Mouse (Mus musculus) CH12.LX (cell line): ENCODE data around the gene Usp36. TPM values are rescaled to one million over a fixed set of nuclear protein-coding genes. Genes with fewer than 3 reads are reported as not detected.

ENCODE experiments used
- DNase-seq: peaks from one replicate; pipeline ENCODE4 v3.0.0-alpha.2; 2013; ENCODE audit errors: extremely low read depth
- H3K27ac ChIP-seq: 2 replicates; pipeline ENCODE4 v1.5.1; 2012; ENCODE audit warnings: low read depth, mild to moderate bottlenecking, control low read depth, moderate library complexity; ENCODE audit not compliant: insufficient read depth
- H3K27me3 ChIP-seq: replicated peaks from 2 replicates; pipeline ENCODE3; 2012; ENCODE audit warnings: inconsistent platforms
- H3K36me3 ChIP-seq, 2 experiments: replicated peaks in 1 of 2; 2 replicates each; pipeline versions ENCODE3 to v1.6.1; 2012; ENCODE audit warnings: inconsistent platforms in 1 of 2, low read length in 1 of 2, mild to moderate bottlenecking in 1 of 2, mixed read lengths in 1 of 2, moderate library complexity in 1 of 2; ENCODE audit not compliant: control insufficient read depth in 1 of 2, insufficient read depth in 1 of 2
- H3K4me1 ChIP-seq, 2 experiments: 2 replicates each; pipeline ENCODE4 v1.6.1; 2012; ENCODE audit warnings: inconsistent platforms in 1 of 2, moderate library complexity in 1 of 2; ENCODE audit not compliant: insufficient read depth in 2 of 2, control insufficient read depth in 1 of 2
- H3K4me2 ChIP-seq: 2 replicates; pipeline ENCODE4 v1.6.1; 2012; ENCODE audit warnings: low read depth, mild to moderate bottlenecking, control low read depth; ENCODE audit not compliant: poor library complexity, insufficient read depth, severe bottlenecking
- H3K4me3 ChIP-seq, 3 experiments: fragments of 150-350 bp in 1 of 3; sonication (generic) in 1 of 3; replicated peaks in 1 of 3; 2 replicates each; pipeline versions ENCODE3 to v1.5.1; 2011 to 2012; ENCODE audit warnings: low read depth in 2 of 3, low read length in 2 of 3, mild to moderate bottlenecking in 2 of 3, moderate library complexity in 2 of 3, control low read depth in 1 of 3, improper control_type of control experiment in 1 of 3, inconsistent platforms in 1 of 3, mixed read lengths in 1 of 3; ENCODE audit not compliant: poor library complexity in 1 of 3
- H3K79me2 ChIP-seq: replicated peaks from 2 replicates; pipeline ENCODE4 v1.6.1; 2012; ENCODE audit warnings: mild to moderate bottlenecking, moderate library complexity; ENCODE audit not compliant: control insufficient read depth, poor library complexity, insufficient read depth, severe bottlenecking; ENCODE audit errors: extremely low read depth
- H3K9ac ChIP-seq: 2 replicates; pipeline ENCODE4 v1.6.1; 2012; ENCODE audit warnings: low read depth, mild to moderate bottlenecking, control low read depth, moderate library complexity; ENCODE audit not compliant: insufficient read depth
- H3K9me3 ChIP-seq: replicated peaks from 2 replicates; pipeline ENCODE3; 2012; ENCODE audit warnings: low read length, inconsistent platforms, mixed read lengths
- BHLHE40 ChIP-seq: IDR thresholded peaks from 2 replicates; pipeline ENCODE4 v1.6.1; 2011; ENCODE audit warnings: mild to moderate bottlenecking, low read depth, low read length, improper control_type of control experiment
- CHD1 ChIP-seq: IDR thresholded peaks from 2 replicates; pipeline ENCODE4 v1.6.1; 2012; ENCODE audit warnings: low read depth, low read length, improper control_type of control experiment, inconsistent platforms
- CHD2 ChIP-seq: IDR thresholded peaks from 2 replicates; pipeline ENCODE4 v1.6.1; 2011; ENCODE audit warnings: low read length, improper control_type of control experiment
- CTCF ChIP-seq, 2 experiments: IDR thresholded peaks in 1 of 2; conservative IDR thresholded peaks in 1 of 2; 2 replicates each; pipeline ENCODE4 v1.5.1; 2011 to 2012; ENCODE audit warnings: low read depth in 2 of 2, low read length in 2 of 2, improper control_type of control experiment in 1 of 2, inconsistent platforms in 1 of 2, mild to moderate bottlenecking in 1 of 2, moderate library complexity in 1 of 2
- E2F4 ChIP-seq: IDR thresholded peaks from 2 replicates; pipeline ENCODE4 v1.6.1; 2011; ENCODE audit warnings: low read depth, low read length, improper control_type of control experiment; ENCODE audit not compliant: insufficient replicate concordance
- ELF1 ChIP-seq: IDR thresholded peaks from 2 replicates; pipeline ENCODE4 v1.6.1; 2014; ENCODE audit warnings: low read depth, mild to moderate bottlenecking, inconsistent platforms, low read length, improper control_type of control experiment
- EP300 ChIP-seq: IDR thresholded peaks from 2 replicates; pipeline ENCODE4 v1.6.1; 2011; ENCODE audit warnings: low read length, improper control_type of control experiment
- ETS1 ChIP-seq: conservative IDR thresholded peaks from 2 replicates; pipeline ENCODE4 v1.6.1; 2012; ENCODE audit warnings: low read depth, mild to moderate bottlenecking, inconsistent platforms, low read length, improper control_type of control experiment, moderate library complexity
- GABPA ChIP-seq: IDR thresholded peaks from 2 replicates; pipeline ENCODE4 v1.6.1; 2012; ENCODE audit warnings: low read depth, low read length, improper control_type of control experiment, inconsistent platforms; ENCODE audit not compliant: insufficient replicate concordance
- HCFC1 ChIP-seq: IDR thresholded peaks from 2 replicates; pipeline ENCODE4 v1.6.1; 2012; ENCODE audit warnings: low read depth, mild to moderate bottlenecking, inconsistent platforms, low read length, improper control_type of control experiment
- IRF4 ChIP-seq: IDR thresholded peaks from 2 replicates; pipeline ENCODE4 v1.6.1; 2014; ENCODE audit warnings: low read depth, mild to moderate bottlenecking, inconsistent platforms, low read length, improper control_type of control experiment
- JUN ChIP-seq: IDR thresholded peaks from 2 replicates; pipeline ENCODE4 v1.6.1; 2011; ENCODE audit warnings: low read depth, mild to moderate bottlenecking, low read length, improper control_type of control experiment, moderate library complexity; ENCODE audit not compliant: insufficient read depth
- JUND ChIP-seq: conservative IDR thresholded peaks from 2 replicates; pipeline ENCODE4 v1.6.1; 2011; ENCODE audit warnings: low read depth, low read length, improper control_type of control experiment
- KAT2A ChIP-seq: IDR thresholded peaks from 2 replicates; pipeline ENCODE4 v1.6.1; 2012; ENCODE audit warnings: low read length, improper control_type of control experiment, inconsistent platforms; ENCODE audit not compliant: insufficient replicate concordance
- MAFK ChIP-seq: IDR thresholded peaks from 2 replicates; pipeline ENCODE4 v1.6.1; 2011; ENCODE audit warnings: low read length, improper control_type of control experiment; ENCODE audit not compliant: insufficient replicate concordance
- MAX ChIP-seq: IDR thresholded peaks from 2 replicates; pipeline ENCODE4 v1.6.1; 2011; ENCODE audit warnings: low read length, improper control_type of control experiment
- MAZ ChIP-seq: IDR thresholded peaks from 2 replicates; pipeline ENCODE4 v1.6.1; 2012; ENCODE audit warnings: low read depth, mild to moderate bottlenecking, inconsistent platforms, low read length, improper control_type of control experiment, moderate library complexity
- MEF2A ChIP-seq: IDR thresholded peaks from 2 replicates; pipeline ENCODE4 v1.6.1; 2014; ENCODE audit warnings: low read depth, mild to moderate bottlenecking, inconsistent platforms, low read length, improper control_type of control experiment, borderline replicate concordance
- MXI1 ChIP-seq: IDR thresholded peaks from 2 replicates; pipeline ENCODE4 v1.6.1; 2011; ENCODE audit warnings: mild to moderate bottlenecking, low read depth, low read length, improper control_type of control experiment
- MYC ChIP-seq: IDR thresholded peaks from 2 replicates; pipeline ENCODE4 v1.6.1; 2011; ENCODE audit warnings: low read depth, mild to moderate bottlenecking, improper control_type of control experiment, low read length
- NELFE ChIP-seq: IDR thresholded peaks from 2 replicates; pipeline ENCODE4 v1.6.1; 2011; ENCODE audit warnings: low read depth, low read length, improper control_type of control experiment
- NRF1 ChIP-seq: IDR thresholded peaks from 2 replicates; pipeline ENCODE4 v1.6.1; 2014; ENCODE audit warnings: low read depth, mild to moderate bottlenecking, inconsistent platforms, low read length, improper control_type of control experiment, moderate library complexity
- PAX5 ChIP-seq: IDR thresholded peaks from 2 replicates; pipeline ENCODE4 v1.6.1; 2012; ENCODE audit warnings: low read length, inconsistent platforms, mixed read lengths
- POLR2A ChIP-seq: IDR thresholded peaks from 2 replicates; pipeline ENCODE4 v1.6.1; 2011; ENCODE audit warnings: low read depth, mild to moderate bottlenecking, improper control_type of control experiment, low read length
- POLR2AphosphoS2 ChIP-seq: IDR thresholded peaks from 2 replicates; pipeline ENCODE4 v1.6.1; 2011; ENCODE audit warnings: low read depth, low read length, improper control_type of control experiment
- RAD21 ChIP-seq: IDR thresholded peaks from 2 replicates; pipeline ENCODE4 v1.6.1; 2011; ENCODE audit warnings: low read depth, mild to moderate bottlenecking, low read length, improper control_type of control experiment, moderate library complexity
- SIN3A ChIP-seq: IDR thresholded peaks from 2 replicates; pipeline ENCODE4 v1.6.1; 2012; ENCODE audit warnings: low read length, improper control_type of control experiment, inconsistent platforms
- SMC3 ChIP-seq: IDR thresholded peaks from 2 replicates; pipeline ENCODE4 v1.6.1; 2011; ENCODE audit warnings: low read depth, low read length, improper control_type of control experiment
- TBP ChIP-seq: conservative IDR thresholded peaks from 2 replicates; pipeline ENCODE4 v1.6.1; 2011; ENCODE audit warnings: low read depth, low read length, improper control_type of control experiment
- TCF12 ChIP-seq: IDR thresholded peaks from 2 replicates; pipeline ENCODE4 v1.6.1; 2014; ENCODE audit warnings: low read depth, mild to moderate bottlenecking, inconsistent platforms, low read length, improper control_type of control experiment
- UBTF ChIP-seq: IDR thresholded peaks from 2 replicates; pipeline ENCODE4 v1.6.1; 2012; ENCODE audit warnings: low read depth, mild to moderate bottlenecking, inconsistent platforms, low read length, improper control_type of control experiment, moderate library complexity
- USF1 ChIP-seq: IDR thresholded peaks from 2 replicates; pipeline ENCODE4 v1.6.1; 2014; ENCODE audit warnings: low read depth, mild to moderate bottlenecking, inconsistent platforms, low read length, improper control_type of control experiment
- ZC3H11A ChIP-seq: IDR thresholded peaks from 2 replicates; pipeline ENCODE4 v1.6.1; 2012; ENCODE audit warnings: low read depth, mild to moderate bottlenecking, inconsistent platforms, low read length, improper control_type of control experiment
- ZMIZ1 ChIP-seq: IDR thresholded peaks from 2 replicates; pipeline ENCODE4 v1.6.1; 2012; ENCODE audit warnings: low read depth, mild to moderate bottlenecking, inconsistent platforms, low read length, improper control_type of control experiment
- ZNF384 ChIP-seq: IDR thresholded peaks from 2 replicates; pipeline ENCODE4 v1.6.1; 2012; ENCODE audit warnings: low read depth, low read length, improper control_type of control experiment, inconsistent platforms
- dilution Hi-C: fragments of 300-500 bp; cut with MboI; formaldehyde crosslinking; loops from 2 replicates; pipeline ENCODE4 v1.14.3; 2020; ENCODE audit warnings: low sequenced_read_pairs; ENCODE audit not compliant: extremely low pct_unique_long_range_greater_than_20kb, extremely low pct_ligation_motif_present
- in situ Hi-C: fragments of 300-500 bp; cut with MboI; formaldehyde crosslinking; loops from 3 replicates; pipeline ENCODE4 v1.14.3; 2019; ENCODE audit warnings: low sequenced_read_pairs, low pct_ligation_motif_present, low pct_unique_long_range_greater_than_20kb, mixed read lengths
- polyA plus RNA-seq: library from polyadenylated mRNA; unstranded; fragments of >175 nt; gene quantifications from 2 replicates; pipeline ENCODE4 v1.2.1, GENCODE M21; 2012; ENCODE audit warnings: low read depth; ENCODE audit not compliant: insufficient read length
- total RNA-seq, 2 experiments: library from RNA; depleted of rRNA; stranded (reverse); fragments of 300-350 nt in 1 of 2; fragments of >200 nt in 1 of 2; gene quantifications; 2 replicates each; pipeline ENCODE4 v1.2.3; 2012 to 2014

The Usp36 gene
- total RNA-seq (2012; rRNA removed) (19.5 and 25.5 TPM in 2 replicates), total RNA-seq (2014; rRNA removed) (9.8 and 10.7 TPM in 2 replicates), polyA plus RNA-seq (38.7 and 42.6 TPM in 2 replicates)

DNA sequence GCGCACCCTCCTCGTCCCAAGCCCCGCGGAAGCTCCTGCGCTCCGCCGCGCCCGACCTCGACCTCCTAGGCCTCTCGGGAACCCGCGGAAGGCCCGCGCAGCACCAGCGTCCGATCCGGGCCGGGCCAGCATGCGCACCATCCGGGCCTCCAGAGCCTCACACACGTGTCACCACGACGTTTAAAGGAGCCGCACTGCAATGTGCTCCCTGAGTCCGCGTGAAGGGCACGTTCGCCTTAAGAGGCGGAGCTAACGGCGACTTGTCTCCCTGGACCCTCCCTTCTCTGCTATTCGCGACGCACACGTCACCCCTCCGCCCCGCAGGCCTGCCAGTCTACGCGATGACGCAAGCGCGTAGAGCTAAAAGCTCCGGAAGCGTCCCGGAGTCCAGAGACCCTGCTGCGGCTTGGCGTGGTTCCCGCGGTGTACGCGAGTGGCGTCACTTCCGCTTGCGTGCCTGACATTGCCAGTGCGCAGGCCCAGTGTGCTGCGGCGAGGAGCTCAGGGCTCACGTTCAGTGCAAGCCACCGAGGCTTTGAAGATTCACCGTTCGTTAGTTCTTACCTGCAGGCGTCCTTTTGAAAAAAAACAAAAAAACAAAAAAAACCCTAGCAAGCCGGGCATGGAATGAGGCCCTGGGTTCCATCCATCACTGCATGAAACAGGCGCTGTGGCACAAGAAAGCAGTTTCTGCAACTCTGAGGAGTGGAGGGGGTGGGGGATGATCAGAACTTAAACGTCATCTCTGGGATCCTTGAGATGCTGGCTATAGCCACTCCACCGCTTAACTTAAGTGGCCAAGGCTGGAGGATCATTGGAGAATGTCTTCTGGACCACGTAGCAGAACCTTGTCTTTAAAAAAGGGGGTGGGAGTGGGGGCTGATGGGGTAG is at the start of gene Usp36:
TSS of gene Usp36 (minus strand) at position 246 of the 891 bp plus-strand sequence.
- DNase-seq: peak; percentile 100
- Histone ChIP-seq H3K4me1 (peaks cover 2 to 25% of the 10 kb centered on the region in 2 experiments; a peak in 3 of 4 replicates), H3K9ac (peak within 1 kb of the TSS; percentile 77), H3K27ac (peak within 1 kb of the TSS; percentile 59), H3K36me3 (peaks cover 23 to 30% of the 10 kb centered on the region in 2 experiments), H3K79me2 (peaks cover 31% of the 10 kb centered on the region), H3K4me3 (peak within 1 kb of the TSS; percentile 86 to 97 (median 91)), H3K27me3 (peaks cover 29% of the 10 kb centered on the region), H3K9me3 (peaks cover 11% of the 10 kb centered on the region), H3K4me2 (peak within 1 kb of the TSS; percentile 73)
- dilution Hi-C loops: no loop called here
- in situ Hi-C loops: no loop called here
- peak; percentile 100 for TF ChIP-seq MYC
- TF ChIP-seq TBP: peak; percentile 68; the same call in 1 of the 2 replicates
- TF ChIP-seq ZMIZ1: peak; percentile 73; the same call in 1 of the 2 replicates
- peak; percentile 60; the same call in 1 of the 2 replicates for TF ChIP-seq JUND
- peak; percentile 88 for TF ChIP-seq POLR2AphosphoS2
- TF ChIP-seq MAFK: no peak
- TF ChIP-seq EP300: no peak
- peak; percentile 99 for TF ChIP-seq SIN3A
- TF ChIP-seq CHD2: peak; percentile 32; the same call in 1 of the 2 replicates
- peak; percentile 96 for TF ChIP-seq BHLHE40
- no peak for TF ChIP-seq ZNF384
- TF ChIP-seq TCF12: peak; percentile 78
- TF ChIP-seq E2F4: peak; percentile 88; the same call in 1 of the 2 replicates
- TF ChIP-seq NELFE: peak; percentile 76
- TF ChIP-seq IRF4: peak; percentile 4; the same call in 1 of the 2 replicates
- no peak for TF ChIP-seq CTCF (conservative IDR thresholded peaks at IDR 0.05 in 1 of 2, IDR thresholded peaks at IDR 0.05 in 1 of 2; ENCODE audit: low read depth in 2 of 2, low read length in 2 of 2)
- no peak for TF ChIP-seq ZC3H11A
- TF ChIP-seq JUN: peak; percentile 74
- TF ChIP-seq RAD21: no peak
- peak; percentile 98 for TF ChIP-seq POLR2A
- no peak for TF ChIP-seq SMC3
- peak; percentile 72 for TF ChIP-seq GABPA
- TF ChIP-seq MEF2A: peak; percentile 82; the same call in 1 of the 2 replicates
- peak; percentile 93; the same call in 1 of the 2 replicates for TF ChIP-seq UBTF
- TF ChIP-seq ELF1: peak; percentile 95
- 0 out of 2 replicates have a peak, but pooled peaks have one; percentile 33 for TF ChIP-seq KAT2A
- no peak for TF ChIP-seq MAZ
- no peak for TF ChIP-seq CHD1
- peak; percentile 99 for TF ChIP-seq MAX
- TF ChIP-seq ETS1: peak; percentile 89
- peak; percentile 92 for TF ChIP-seq NRF1
- peak; percentile 63 for TF ChIP-seq USF1
- TF ChIP-seq MXI1: peak; percentile 100
- TF ChIP-seq HCFC1: peak; percentile 86
- TF ChIP-seq PAX5: no peak
